Mouse (Mus musculus): ENCODE measurements around the gene Ern1. TPM values are rescaled to one million over a fixed set of nuclear protein-coding genes. Genes with fewer than 3 reads are reported as not detected.
"Not testable (repeated sequence)": the region's sequence is repeated elsewhere in the genome, so short reads cannot be mapped to it uniquely, and the experiment has no call there.

Ern1 gene
- total RNA-seq, 2 experiments from 2014 or later, result 9.2 to 10.2 TPM

GRCm38 (mm10) chr11:106503425-106503717, 15.7 kb upstream of the Ern1 start:
- peak in 1 of 2 experiments; percentile 16 for DNase-seq (ENCODE audit: low spot score in 2 of 2)

GRCm38 (mm10) chr11:106502631-106503424, 15.2 kb upstream of the Ern1 start:
- DNase-seq (ENCODE audit: low spot score in 2 of 2), result no peak

GRCm38 (mm10) chr11:106502159-106502505, 14.5 kb upstream of the Ern1 start:
- no peak for DNase-seq (ENCODE audit: low spot score in 2 of 2)

- DNase-seq (ENCODE audit: low spot score in 2 of 2), result peak; percentile 57 to 61
Measured at GRCm38 (mm10) chr11:106501308-106502158, 13.9 kb upstream of the Ern1 start.

- DNase-seq (ENCODE audit: low spot score in 2 of 2), result peak; percentile 91 to 99
Measured at GRCm38 (mm10) chr11:106500393-106501307, 13.0 kb upstream of the Ern1 start.

- no peak for DNase-seq (ENCODE audit: low spot score in 2 of 2)
Measured at GRCm38 (mm10) chr11:106498739-106499379, 11.2 kb upstream of the Ern1 start.

GRCm38 (mm10) chr11:106497926-106498325, 10.3 kb upstream of the Ern1 start:
- no peak for DNase-seq (ENCODE audit: low spot score in 2 of 2)

- DNase-seq (ENCODE audit: low spot score in 2 of 2), result not testable (repeated sequence)
Measured at GRCm38 (mm10) chr11:106497009-106497408, 9.4 kb upstream of the Ern1 start.

- no peak for DNase-seq (ENCODE audit: low spot score in 2 of 2)
Measured at GRCm38 (mm10) chr11:106492984-106493669, 5.5 kb upstream of the Ern1 start.

- DNase-seq (ENCODE audit: low spot score in 2 of 2), result peak; percentile 44 to 66
Measured at GRCm38 (mm10) chr11:106491393-106491792, 3.7 kb upstream of the Ern1 start.

GRCm38 (mm10) chr11:106490600-106490999, 2.9 kb upstream of the Ern1 start:
- DNase-seq (ENCODE audit: low spot score in 2 of 2), result not testable (repeated sequence)

GRCm38 (mm10) chr11:106490057-106490456, 2.4 kb upstream of the Ern1 start:
- DNase-seq (ENCODE audit: low spot score in 2 of 2), result no peak

GRCm38 (mm10) chr11:106489036-106489693, 1.5 kb upstream of the Ern1 start:
- DNase-seq (ENCODE audit: low spot score in 2 of 2), result no peak

GRCm38 (mm10) chr11:106488126-106488561, 492 bp upstream of the Ern1 start:
- DNase-seq (ENCODE audit: low spot score in 2 of 2), result no peak

- no peak for DNase-seq (ENCODE audit: low spot score in 2 of 2)
Measured at GRCm38 (mm10) chr11:106486866-106487732, 553 bp downstream of the Ern1 start.

- no peak for DNase-seq (ENCODE audit: low spot score in 2 of 2)
Measured at GRCm38 (mm10) chr11:106486042-106486865, 1.4 kb downstream of the Ern1 start.

- DNase-seq (ENCODE audit: low spot score in 2 of 2), result no peak
Measured at GRCm38 (mm10) chr11:106485611-106486010, 2.0 kb downstream of the Ern1 start.

- no peak for DNase-seq (ENCODE audit: low spot score in 2 of 2)
Measured at GRCm38 (mm10) chr11:106484875-106485274, 2.8 kb downstream of the Ern1 start.

All from layer of hippocampus, postnatal 14 days (tissue).